Mouse (Mus musculus) right cerebral cortex, postnatal 25 days (tissue): ENCODE results near the gene Adam12.
"Not testable (repeated sequence)": the region's sequence is repeated elsewhere in the genome, so short reads cannot be mapped to it uniquely, and the experiment has no call there.

Source experiments
- DNase-seq: peaks from one replicate; pipeline ENCODE4 v3.0.0; 2022

Gene Adam12

GRCm38 (mm10) chr7:133920724-133921123 is 311.2 kb downstream of the Adam12 start:
- DNase-seq, result no peak

DNA sequence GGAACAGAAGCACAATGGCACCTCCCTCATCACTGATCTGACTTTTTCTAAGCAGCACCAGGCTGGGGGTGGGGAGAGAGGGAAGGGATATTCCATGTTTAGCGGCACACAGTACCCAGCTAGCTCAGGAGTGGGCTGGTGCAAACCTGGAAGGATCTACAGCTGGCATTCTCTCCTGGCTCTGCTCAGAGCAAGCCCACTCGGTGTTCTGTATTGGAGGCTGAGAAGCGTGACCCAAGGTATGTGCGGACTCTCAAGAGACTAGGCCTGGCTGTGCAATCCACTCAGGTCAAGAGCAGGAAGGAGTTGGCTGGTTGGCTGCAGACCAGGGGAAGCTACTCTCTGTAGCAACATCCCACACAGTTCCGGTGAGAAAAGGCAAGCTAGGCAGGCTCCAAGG is 312.0 kb downstream of the Adam12 start:
- peak; percentile 75 for DNase-seq

DNA sequence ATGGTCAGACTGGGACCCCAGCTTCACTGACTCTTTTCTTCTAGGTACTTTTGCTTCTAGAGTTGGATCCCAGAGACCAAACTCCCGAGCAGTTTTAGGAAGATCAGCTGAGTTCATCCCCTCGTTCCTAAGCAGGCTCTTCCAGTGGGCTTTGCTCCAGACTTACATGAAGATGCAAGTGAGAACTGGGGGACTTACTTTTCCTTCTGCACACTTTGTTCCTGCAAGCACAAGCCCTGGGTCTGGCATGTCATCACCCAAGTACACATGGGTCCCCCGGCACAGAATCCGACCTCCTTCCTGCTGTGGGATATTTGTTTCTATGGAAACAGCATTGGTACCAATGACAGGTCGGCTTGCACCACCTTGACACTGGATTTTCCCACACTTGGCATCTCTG is 312.6 kb downstream of the Adam12 start:
- DNase-seq, result no peak

DNA sequence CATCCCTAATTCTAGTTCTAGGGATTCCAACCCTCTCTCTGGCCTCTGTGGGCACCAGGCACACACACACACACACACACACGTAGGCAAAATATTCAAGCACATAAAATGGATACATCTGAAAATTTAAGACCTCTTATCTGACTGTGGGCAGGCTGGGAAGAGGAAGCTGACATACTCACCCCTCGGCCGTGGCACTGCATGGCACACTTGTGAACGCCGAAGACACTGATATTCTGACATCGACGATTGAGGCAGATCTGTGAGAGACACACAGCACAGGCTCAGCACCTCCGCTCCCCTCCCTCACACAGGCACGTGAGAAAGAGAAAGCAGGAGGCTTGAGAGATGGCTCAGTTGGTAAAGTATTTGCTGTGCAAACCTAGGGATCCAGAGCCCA is 315.7 kb downstream of the Adam12 start:
- DNase-seq, result no peak

- peak; percentile 33 for DNase-seq
Measured at GRCm38 (mm10) chr7:133911881-133912280, 320.1 kb downstream of the Adam12 start.

DNA sequence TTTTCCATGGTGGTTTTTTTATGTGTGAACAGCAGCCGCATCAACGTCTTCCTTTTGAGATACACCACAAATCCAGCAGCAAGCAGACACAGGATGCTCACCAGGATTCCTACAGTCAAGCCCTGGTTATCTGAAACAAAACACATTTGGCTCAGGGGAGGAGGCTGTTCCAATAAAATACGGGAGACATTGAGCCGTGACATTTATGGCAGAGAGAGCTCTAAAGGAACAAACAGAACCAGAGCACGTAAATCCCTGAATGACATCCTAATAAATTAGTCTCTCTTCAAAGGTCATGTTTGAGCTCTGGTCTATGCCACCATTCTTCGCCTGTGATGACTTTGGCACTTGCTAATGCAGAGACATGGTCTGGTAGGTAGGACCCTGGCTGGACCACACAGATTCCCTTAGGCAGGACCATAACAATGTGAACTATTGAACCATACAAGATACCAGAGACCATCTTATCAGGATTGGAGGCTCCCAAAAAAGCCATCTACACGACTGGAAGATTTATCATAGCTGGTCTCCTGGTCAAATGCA is 322.0 kb downstream of the Adam12 start:
- no peak for DNase-seq

DNA sequence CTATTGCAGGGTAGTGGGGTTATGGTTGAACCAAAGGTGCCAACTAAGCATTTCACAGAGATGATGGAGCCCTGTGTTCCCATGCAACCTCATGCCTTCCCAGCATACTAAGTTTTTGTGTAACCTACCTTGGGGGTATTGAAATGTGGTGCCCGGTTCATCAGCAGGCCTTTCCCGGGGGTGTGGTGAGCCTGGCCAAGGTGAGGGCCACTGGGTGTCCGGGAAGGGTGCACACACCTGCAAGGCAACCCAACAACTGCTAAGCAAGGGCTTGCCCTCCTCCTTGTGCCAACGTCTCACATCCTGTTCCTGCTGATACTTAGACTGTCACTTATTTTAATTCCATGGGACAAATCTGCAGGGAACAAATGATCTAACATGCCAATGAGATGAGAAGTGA is 323.0 kb downstream of the Adam12 start:
- DNase-seq, result no peak

DNA sequence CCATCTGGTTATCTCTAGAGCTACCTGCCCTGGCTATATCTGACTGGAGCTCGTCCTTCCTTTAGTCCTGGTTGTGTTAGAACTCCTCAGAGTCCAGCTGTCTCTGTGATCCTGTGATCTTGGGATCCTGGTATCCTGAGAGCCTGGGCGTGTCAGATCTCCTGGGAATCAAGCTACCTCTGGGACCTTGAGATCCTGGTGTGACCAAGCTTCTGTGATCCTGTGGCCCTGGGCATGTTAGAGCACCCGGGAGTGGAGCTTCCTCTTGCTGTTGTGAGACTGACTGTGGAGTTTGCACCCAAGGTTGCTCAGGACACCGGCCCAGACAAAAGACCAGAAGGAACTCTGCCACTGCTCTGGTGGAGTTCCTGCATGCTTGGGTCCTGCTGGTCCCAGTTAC is 332.6 kb downstream of the Adam12 start:
- no peak for DNase-seq

DNA sequence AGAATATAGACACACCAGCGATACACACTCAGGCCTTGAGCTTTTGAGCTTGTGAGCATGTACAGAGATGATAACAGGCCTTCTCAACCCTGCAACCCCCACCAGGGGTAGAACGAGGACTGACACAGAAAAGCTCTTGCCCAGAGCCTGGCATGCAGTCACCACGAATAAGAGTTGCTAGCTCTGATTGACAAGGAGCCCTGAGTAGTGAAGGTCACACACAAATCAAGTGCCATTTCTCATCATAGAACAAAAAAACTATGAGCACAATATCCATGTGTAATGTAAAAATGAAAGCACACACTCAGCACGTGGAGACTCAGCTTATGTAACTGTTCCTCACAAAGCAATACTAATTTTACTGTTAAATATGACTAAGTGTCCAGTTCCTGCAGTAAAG is 340.1 kb downstream of the Adam12 start:
- DNase-seq, result no peak

DNA sequence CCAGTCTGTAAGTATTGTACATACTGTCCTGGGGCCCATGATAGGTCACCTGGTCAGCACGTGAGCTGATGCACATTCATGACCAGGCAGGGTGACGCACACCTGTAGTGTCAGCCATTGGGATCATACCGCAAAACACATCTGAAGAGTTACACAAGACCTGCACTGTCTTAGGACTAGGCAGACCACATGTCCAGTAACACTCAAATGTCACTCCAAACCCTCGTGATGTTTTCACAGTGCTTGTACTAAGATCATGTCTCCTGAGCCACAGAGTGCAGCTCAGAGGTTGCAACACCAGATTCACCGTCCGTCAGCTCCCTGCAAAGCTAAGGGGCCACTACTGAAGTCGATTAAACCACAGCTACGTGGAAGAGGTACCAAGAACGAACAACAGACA is 340.6 kb downstream of the Adam12 start:
- no peak for DNase-seq

GRCm38 (mm10) chr7:133889986-133890385 is 342.0 kb downstream of the Adam12 start:
- no peak for DNase-seq

DNA sequence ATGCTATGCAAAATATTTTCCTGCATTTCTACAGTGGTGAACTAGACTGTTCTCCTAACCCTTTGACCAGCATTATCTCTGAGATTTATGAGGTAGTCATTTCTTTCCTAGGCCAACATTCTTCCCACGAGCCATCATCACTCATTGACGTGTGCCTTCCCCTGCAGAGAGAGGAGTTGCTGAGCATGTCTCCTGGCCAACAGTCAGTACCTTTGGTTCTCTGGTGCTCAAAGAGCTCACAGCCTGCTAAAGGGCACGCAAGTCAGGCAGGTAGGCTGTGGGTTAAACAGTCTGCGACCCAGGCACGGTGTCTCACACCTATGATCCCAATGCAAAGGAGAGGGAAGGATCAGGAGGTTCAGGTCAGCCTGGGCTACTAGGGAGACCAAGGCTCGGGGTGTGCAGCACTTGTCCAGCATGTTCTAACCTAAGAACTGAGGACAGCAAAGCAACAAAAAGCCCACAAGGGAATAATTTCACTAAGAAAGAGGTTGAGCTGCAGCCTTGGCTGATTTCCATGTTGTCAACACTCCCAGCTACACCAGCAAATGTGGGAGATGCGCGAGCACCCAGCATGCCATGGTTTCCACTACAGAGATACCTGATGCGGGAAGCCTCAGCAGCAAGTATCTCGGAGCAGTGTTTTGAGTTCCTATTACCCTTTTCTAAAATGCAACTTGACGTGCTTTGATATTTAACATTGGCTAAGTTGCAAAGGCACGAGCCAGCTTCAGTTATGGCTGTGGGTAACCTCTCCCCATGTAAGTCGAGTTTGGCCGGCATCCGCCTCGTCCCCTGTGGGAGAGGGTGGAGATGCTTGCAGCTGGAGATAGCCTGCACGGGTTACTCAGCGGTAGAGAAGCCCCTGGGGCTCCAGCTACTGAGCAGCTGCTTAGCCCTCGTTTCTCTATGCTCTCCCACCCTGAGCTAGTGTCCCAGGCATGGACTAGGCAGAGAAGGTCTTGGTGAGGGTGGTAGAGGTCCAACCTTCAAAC is 342.7 kb downstream of the Adam12 start:
- no peak for DNase-seq

- not testable (repeated sequence) for DNase-seq
Measured at GRCm38 (mm10) chr7:133884759-133885431, 347.1 kb downstream of the Adam12 start.

GRCm38 (mm10) chr7:133879761-133880160 is 352.2 kb downstream of the Adam12 start:
- DNase-seq, result no peak

GRCm38 (mm10) chr7:133876646-133877342 is 355.2 kb downstream of the Adam12 start:
- no peak for DNase-seq

GRCm38 (mm10) chr7:133876139-133876538 is 355.8 kb downstream of the Adam12 start:
- no peak for DNase-seq

DNA sequence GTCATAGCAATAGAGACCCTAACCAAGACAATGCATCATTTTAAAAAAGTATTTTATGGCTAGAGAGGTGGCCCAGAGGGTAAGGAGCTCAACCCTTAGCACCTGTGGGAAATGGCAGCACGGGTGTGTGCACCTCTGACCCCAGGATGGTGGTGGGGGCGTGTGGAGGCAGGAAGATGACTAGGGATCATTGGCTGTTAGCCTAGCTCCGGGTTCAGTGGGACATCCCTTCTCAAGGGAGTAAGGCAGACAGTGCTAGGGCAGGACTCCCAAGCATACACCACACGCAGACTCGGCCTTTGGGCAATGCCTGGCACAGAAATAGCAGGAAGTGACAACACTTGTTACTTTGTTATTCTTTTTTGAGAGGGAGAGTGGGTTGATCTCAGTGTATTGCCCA is 359.2 kb downstream of the Adam12 start:
- DNase-seq, result no peak

DNA sequence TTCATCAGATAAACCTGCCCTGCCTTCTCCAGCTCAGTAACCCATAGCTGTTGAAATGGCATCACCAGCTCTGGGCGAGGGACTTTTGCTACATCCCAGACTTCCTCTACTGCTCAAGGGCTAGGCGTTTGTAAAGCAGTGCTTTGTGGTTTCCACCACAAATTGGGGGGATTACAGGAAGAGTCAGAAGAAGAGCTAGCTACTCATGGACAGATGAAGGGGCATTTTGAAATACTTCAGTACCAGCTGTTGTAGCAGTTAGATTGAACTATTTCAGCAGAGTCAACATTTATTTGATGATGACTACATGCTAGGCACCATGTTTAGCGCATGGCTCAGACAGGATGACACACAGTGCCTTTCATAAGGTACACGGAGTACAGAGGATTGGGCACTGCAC is 361.7 kb downstream of the Adam12 start:
- DNase-seq, result no peak

- DNase-seq, result no peak
Measured at GRCm38 (mm10) chr7:133863684-133864083, 368.3 kb downstream of the Adam12 start.

DNA sequence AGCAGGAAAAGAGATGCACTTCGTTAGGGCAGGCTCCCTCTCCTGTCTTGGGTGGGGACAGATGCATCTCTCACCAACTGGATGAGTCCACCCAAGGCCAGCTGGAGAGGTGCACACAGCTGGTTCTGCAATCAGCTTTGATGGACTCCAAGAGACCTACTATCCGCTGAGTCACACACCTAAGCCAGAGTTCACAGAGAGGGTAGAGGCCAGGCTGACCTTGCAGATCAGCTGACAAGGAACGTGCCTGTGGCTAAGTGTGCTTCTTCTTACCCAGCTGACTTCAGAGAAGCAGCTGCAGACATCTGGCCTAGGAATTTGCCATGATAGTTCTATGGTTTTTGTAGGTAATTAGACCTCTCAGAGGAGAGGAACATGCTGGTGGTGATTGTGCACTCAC is 368.8 kb downstream of the Adam12 start:
- no peak for DNase-seq

- DNase-seq, result no peak
Measured at GRCm38 (mm10) chr7:133862723-133863122, 369.2 kb downstream of the Adam12 start.

DNA sequence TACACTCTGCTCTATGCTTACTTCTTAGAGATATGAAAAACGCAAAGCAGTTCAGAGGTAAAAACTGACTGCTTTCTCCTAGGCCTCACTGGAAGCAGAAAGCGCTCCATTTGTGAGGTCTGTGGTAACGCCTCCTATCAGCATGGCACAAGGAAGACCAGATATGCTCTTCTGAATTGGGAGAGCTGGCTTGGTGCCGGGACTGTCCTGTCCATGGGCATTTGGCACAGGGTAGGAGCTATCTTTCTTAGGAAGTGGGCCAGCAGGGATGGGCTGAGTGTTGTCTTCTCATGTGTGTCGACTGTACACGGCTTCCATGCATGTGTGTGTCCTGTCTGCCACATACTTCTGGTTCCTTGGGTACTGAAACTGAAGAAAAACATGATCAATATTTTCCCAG is 369.7 kb downstream of the Adam12 start:
- no peak for DNase-seq

DNA sequence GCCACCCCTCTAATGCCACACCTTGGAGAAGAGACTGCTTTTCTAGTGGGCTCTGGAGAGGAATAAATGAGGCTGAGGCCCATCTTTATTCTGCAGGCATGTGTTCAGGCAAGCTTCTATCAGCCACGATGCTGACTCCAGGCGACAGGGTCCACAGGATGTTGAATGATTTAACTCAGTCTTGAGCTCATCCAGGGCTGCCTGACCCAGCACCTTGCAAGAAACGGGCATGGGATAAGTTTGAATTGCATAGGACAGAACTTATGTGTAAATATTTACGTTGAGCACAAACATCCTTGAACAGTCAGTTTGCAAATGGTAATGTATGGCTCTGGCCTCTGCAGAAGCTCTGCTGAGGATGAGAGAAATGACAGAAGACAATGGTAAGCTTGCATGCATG is 372.4 kb downstream of the Adam12 start:
- no peak for DNase-seq
